Mouse (Mus musculus) R1 (cell line): ENCODE data around the gene Rfxap.

Experiments used
- DNase-seq: peaks from one replicate; pipeline ENCODE4 v3.0.0-alpha.2; 2018; ENCODE audit warnings: low read depth, low spot score

Gene Rfxap

DNA sequence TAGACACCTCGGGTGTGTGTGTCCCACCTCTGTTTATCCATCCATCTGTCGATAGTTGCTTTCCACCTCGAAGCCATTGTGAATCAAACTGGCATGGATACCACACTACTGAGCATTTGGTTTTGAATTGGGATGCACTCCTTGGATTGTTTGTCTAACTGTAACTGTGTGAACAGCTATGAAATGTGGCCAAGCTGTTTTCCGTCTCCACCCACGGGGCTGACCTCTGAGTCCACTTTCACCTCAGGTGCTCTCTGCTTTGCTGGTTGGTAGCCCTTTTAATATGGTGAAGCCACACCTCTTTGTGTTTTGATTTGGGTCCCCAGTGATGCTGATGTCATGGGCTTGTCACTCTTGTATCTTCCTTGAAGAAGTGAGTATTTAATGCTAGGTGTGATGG lies 40.8 kb downstream of the Rfxap start:
- no peak for DNase-seq

DNA sequence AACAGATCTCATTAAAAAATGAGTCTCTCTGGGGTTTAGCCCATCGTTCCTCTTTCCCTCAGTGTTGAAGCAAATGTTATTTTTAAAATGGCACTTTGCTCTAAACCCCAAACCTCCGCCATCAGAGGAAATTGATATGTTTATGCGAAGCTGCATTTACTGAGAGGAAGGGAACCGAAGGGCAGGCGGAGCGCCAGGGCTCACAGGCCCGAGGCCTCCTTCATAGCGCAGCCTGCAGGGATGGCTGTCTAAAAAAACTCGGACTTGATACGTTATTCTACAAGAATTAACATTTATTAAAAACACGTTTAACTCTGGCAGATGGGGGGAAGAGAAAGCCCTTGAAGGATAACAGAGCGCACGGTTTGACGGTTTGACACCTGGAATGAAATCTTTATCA lies 41.6 kb downstream of the Rfxap start:
- DNase-seq = no peak

DNA sequence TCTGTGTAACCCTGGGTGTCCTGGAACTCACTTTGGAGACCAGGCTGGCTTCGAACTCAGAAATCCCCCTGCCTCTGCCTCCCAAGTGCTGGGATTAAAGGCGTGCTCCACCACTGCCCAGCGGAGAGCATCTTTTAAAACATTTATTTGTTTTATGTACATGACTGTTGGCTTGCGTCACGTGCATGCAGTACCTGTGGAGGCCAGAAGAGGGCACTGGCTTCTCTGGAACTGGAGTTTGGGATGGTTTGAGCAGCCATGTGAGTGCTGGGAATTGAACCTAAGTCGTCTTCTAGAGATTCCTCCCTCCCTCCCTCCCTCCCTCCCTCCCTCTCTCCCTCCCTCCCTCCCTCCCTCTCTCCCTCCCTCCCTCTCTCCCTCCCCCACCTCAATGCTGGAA lies 42.1 kb downstream of the Rfxap start:
- DNase-seq = peak; percentile 88

DNA sequence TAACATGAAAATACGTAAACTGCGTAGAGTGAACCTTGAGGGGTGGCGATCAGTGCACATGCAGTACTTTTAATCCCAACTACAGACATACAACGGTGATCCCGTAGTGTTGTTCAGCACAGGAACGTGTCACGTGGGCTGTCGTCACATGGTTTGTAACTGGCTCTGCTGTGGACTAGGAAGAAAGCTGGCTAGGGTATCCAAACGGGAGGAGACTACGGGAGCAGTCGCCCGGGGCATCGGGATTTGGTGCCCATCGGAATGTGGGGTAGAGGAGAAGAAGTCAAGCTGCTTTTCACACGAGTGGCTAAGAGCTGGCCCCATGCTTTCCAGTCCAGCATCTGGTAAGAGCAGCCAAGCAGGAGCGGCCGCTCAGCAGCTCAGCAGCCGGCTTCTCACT lies 43.2 kb downstream of the Rfxap start:
- DNase-seq = peak; percentile 62

DNA sequence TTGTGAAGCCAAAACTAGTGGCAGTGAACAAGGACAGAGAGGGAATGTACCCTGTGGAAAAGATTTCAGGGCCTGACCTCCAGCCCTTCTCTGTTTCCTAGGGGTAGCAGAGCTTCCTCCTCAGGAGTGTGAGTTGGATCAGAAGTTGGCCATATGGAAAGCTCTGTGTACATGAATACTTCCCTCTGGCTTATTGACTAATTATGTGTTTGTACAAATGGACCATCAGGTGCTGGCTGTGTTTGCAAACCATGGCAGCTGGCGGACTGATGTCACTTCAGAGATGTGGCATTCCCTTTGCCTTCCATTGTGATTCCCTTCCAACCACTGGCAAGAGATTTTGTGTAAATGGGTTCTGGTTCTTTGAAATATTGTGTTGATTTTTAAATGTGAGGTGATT lies 46.3 kb downstream of the Rfxap start:
- DNase-seq = no peak

DNA sequence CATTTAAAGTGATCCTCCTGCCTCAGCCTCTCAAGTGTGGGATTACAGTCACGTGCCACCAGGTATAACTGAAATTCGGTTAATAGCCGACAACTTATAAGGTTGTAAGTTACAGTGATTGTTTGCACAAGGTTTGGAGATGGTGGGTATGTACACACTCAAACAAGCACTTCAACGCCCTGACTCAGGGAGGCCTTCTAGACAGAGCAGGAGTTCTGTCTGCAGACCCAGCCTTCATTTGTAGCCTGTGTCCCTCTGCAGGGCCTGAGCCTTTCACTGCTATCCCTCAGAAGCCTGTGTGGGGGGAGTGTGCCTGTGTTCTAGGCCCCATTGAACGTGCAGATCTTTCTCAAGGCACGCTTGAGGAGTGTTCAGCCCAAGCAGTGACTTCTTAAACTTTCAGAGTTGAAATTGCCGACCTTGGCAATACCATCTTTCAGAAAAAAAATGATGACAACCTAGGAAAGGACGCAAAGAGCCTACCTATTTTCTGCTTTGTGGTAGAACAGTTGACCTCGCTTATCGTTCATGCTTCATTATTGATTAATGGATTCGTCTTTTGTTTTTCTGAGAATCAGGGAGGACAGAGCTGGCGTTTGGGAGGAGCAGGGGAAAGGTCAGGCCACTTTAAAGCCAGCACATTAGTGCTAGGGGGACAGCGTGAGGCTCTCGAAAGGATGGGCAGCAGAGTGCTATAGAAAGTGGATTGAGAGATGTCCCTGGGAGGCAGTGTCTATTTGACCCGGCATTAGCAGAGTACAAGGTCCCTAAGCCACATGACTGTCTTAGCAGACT lies 47.1 kb downstream of the Rfxap start:
- DNase-seq = no peak

DNA sequence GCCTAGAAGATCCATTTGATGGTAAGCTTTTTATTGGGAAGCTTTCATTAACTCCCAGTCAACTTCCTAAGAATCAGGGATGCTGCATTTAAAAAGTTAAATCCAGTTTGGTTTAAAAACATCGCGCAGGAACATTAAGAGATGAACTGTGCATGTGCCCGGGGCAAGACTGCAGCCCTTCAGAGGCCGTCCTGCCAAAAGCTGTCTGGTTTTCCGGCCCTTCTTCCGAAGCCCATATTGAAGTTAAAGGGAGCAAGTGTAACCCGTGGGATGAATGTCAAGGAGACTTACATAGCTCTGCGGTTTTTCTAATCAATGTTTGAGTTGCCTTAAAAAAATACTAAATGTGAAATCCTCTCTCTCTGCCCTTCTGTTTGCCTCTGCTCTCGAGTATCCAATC lies 48.4 kb downstream of the Rfxap start:
- no peak for DNase-seq

DNA sequence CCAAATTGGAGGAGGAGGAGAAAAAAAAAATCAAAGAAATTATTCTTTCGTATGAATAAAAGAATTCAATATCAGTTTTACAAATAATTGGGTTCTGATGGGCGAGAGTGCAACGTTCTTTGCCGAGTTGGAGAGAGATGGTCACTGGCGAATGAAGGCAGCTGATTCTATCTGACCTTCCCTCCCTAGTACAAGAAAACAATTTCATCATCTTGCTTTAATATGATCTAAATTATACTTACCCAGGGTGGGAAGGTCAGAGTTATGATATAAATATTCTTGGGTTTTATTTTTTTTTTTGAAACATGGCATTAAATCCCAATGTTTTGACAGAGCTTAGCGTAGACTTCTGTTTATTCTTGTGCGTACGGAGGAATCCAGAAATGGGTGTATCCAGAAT lies 50.1 kb downstream of the Rfxap start:
- DNase-seq = no peak

DNA sequence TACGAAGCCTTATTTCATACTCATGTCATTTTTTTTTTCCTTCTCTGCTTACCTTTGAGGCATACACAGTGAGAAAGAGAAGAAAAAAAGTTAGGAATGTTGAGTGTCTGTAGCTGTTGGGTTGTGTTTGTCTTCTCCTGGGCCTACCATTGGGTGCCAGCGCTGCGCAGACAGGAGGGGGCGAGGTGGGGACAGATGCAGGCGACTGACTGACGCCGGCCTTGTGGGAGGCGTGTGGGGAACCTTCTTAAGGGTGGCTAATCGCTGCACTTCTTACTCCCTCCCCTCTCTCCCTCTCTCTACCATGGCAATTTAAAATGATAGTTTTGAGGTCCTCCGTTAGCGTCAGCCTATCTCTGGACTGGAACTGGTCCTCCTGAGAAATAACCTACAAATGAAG lies 51.5 kb downstream of the Rfxap start:
- DNase-seq = no peak

DNA sequence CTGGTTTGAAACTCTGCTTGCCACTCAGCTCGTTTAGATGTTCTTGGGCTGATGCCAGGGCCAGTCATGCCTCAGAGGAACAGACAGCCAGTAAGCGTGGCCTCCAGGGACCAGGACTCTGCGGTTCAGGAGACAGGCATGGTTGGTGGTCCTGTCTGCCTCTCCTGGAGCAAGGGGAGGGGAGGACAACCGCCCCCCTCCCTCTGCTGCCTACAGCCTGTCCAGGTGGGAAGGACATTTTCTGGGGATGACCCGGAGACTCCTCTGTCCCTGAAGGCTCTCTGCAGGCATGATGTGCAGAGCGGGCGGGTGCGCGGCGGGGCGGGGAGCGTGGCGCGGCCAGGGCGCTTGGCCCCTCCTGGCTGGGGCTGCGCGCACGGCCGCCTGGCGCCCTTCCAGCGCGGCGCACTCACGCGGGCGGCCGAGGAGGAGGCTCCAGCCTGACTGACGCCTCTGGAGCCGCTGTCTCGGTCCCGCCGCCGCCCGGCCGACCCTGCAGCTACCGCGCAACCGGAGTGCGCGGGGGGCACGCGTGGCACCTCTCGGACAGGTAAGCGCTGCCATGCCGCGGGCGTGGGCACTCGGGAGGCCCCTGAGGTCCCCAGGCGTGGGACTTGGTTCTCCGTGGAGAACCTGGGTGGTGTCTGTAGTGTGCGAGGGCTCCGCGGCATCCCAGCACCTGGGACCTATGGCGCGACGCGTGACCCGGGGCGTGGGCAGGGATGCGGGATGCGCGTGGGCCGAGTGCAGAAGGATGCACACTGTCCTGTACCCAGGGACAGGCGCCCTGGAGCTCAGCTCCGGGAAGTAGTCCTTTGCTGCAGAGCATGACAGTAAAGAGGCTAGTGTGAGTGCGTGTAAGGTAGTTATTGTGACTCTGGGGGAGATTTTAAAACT lies 52.2 kb downstream of the Rfxap start, which contains the start of gene Smad9:
Smad9 (plus strand) TSS at position 438 of the 897 bp plus-strand sequence.
- DNase-seq = peak; percentile 50

DNA sequence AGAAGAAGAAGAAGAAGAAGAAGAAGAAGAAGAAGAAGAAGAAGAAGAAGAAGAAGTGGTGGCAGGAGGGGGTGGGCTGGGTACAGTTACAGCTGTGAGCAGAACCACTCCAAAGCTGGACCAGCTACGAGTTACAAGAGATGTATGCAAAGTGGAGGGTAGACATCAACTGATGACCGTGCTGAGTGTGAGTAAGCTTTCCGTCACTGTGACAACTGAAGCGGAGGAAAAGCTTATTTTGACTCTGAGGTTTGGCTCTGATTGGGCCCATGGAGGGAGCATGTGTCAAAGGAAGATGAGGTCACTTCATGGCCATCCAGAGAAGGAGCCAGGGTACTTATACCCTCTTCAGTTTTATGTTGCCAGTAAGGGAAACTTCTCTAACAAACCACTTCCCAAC lies 54.2 kb downstream of the Rfxap start:
- no peak for DNase-seq
